Mouse (Mus musculus): ENCODE data around the gene Olfr552. TPM values are rescaled to one million over a fixed set of nuclear protein-coding genes. Genes with fewer than 3 reads are reported as not detected.
"Not testable (repeated sequence)": the region's sequence is repeated elsewhere in the genome, so short reads cannot be mapped to it uniquely, and the experiment has no call there.

Gene Olfr552
- polyA plus RNA-seq, 1 experiment from 2014 or later, result not detected

- H3K4me3 ChIP-seq; ATAC-seq (ENCODE audit: low FRiP score, low read depth); H3K9me3 ChIP-seq; H3K9ac ChIP-seq; H3K4me2 ChIP-seq (replicated peaks); H3K36me3 ChIP-seq; H3K27me3 ChIP-seq (replicated peaks); H3K4me1 ChIP-seq; H3K27ac ChIP-seq: not testable (repeated sequence)
- WGBS, result 89% methylated on average over 19 of the region's 19 CpGs
Observed at GRCm38 (mm10) chr7:102620368-102620767, 22.8 kb downstream of the Olfr552 start.

- 33% methylated on average over 3 of the region's 3 CpGs for WGBS
Observed at GRCm38 (mm10) chr7:102636665-102637064, 39.1 kb downstream of the Olfr552 start.

GRCm38 (mm10) chr7:102638132-102638531 lies 40.6 kb downstream of the Olfr552 start, which contains the start of gene Olfr554:
Gene Olfr554 (plus strand): TSS chr7:102638432.
- Histone ChIP-seq H3K4me1 (no peaks in the 10 kb centered on the region), H3K36me3 (no peaks in the 10 kb centered on the region), H3K4me3 (no peak within 1 kb of the TSS), H3K4me2 (replicated peaks) (no peak within 1 kb of the TSS), H3K9ac (no peak within 1 kb of the TSS), H3K27ac (no peak within 1 kb of the TSS), H3K27me3 (replicated peaks) (no peaks in the 10 kb centered on the region), H3K9me3 (no peaks in the 10 kb centered on the region)
- 88% methylated on average over 1 of the region's 1 CpGs for WGBS
- no peak for ATAC-seq (ENCODE audit: low FRiP score, low read depth)

More at GRCm38 (mm10) chr7:102636665-102637064, 39.1 kb downstream of the Olfr552 start:
- Histone ChIP-seq H3K4me2 (replicated peaks) (no peak overlapping the region), H3K4me3 (no peak overlapping the region), H3K4me1 (no peaks in the 10 kb centered on the region), H3K9ac (no peak overlapping the region), H3K27ac (no peak overlapping the region), H3K36me3 (no peaks in the 10 kb centered on the region), H3K9me3 (no peaks in the 10 kb centered on the region), H3K27me3 (replicated peaks) (no peaks in the 10 kb centered on the region)
- no peak for ATAC-seq (ENCODE audit: low FRiP score, low read depth)

- not testable (repeated sequence) for ATAC-seq (ENCODE audit: low FRiP score, low read depth); H3K27ac ChIP-seq; H3K9ac ChIP-seq; H3K27me3 ChIP-seq (replicated peaks); H3K4me2 ChIP-seq (replicated peaks); H3K9me3 ChIP-seq; H3K4me3 ChIP-seq; H3K4me1 ChIP-seq; H3K36me3 ChIP-seq
- WGBS, result 89% methylated on average over 4 of the region's 4 CpGs
Observed at GRCm38 (mm10) chr7:102644945-102645344, 47.4 kb downstream of the Olfr552 start.

Other genes with a start within 250 kb of the Olfr552 start
- 113 and 115 TPM in 2 replicates for gene Rrm1, start 156.1 kb upstream of the Olfr552 start, polyA plus RNA-seq (2016; fragmentation: Nextera tagmentation; extraction: Ambion mirVana)
- 0.45 and 0.46 TPM in 2 replicates for gene Olfr543, start 116.1 kb upstream of the Olfr552 start, polyA plus RNA-seq (2016; fragmentation: Nextera tagmentation; extraction: Ambion mirVana)
- gene Olfr544, start 109.5 kb upstream of the Olfr552 start, polyA plus RNA-seq (2016; fragmentation: Nextera tagmentation; extraction: Ambion mirVana), result 0.05 and 0.15 TPM in 2 replicates
- gene Olfr545, start 98.2 kb upstream of the Olfr552 start, polyA plus RNA-seq (2016; fragmentation: Nextera tagmentation; extraction: Ambion mirVana), result 0.10 and 0.13 TPM in 2 replicates
- not detected in 2 replicates for gene Olfr547, start 63.0 kb upstream of the Olfr552 start, polyA plus RNA-seq (2016; fragmentation: Nextera tagmentation; extraction: Ambion mirVana)
- gene Olfr548-ps1, start 56.9 kb upstream of the Olfr552 start, polyA plus RNA-seq (2016; fragmentation: Nextera tagmentation; extraction: Ambion mirVana), result not detected in 2 replicates
- not detected in 2 replicates for gene Olfr549, start 47.9 kb upstream of the Olfr552 start, polyA plus RNA-seq (2016; fragmentation: Nextera tagmentation; extraction: Ambion mirVana)
- 0.20 TPM in 1 of 2 replicates, not detected in the other for gene Trim21, start 32.3 kb upstream of the Olfr552 start, polyA plus RNA-seq (2016; fragmentation: Nextera tagmentation; extraction: Ambion mirVana)
- gene Olfr550, start 26.3 kb upstream of the Olfr552 start, polyA plus RNA-seq (2016; fragmentation: Nextera tagmentation; extraction: Ambion mirVana), result not detected in 2 replicates
- gene Olfr551, start 5.9 kb upstream of the Olfr552 start, polyA plus RNA-seq (2016; fragmentation: Nextera tagmentation; extraction: Ambion mirVana), result not detected in 2 replicates
- gene Olfr553, start 20.4 kb downstream of the Olfr552 start, polyA plus RNA-seq (2016; fragmentation: Nextera tagmentation; extraction: Ambion mirVana), result not detected in 2 replicates
- not detected in 2 replicates for gene Olfr554, start 40.7 kb downstream of the Olfr552 start, polyA plus RNA-seq (2016; fragmentation: Nextera tagmentation; extraction: Ambion mirVana)
- not detected in 2 replicates for gene Olfr555, start 61.1 kb downstream of the Olfr552 start, polyA plus RNA-seq (2016; fragmentation: Nextera tagmentation; extraction: Ambion mirVana)
- gene Olfr556, start 67.1 kb downstream of the Olfr552 start, polyA plus RNA-seq (2016; fragmentation: Nextera tagmentation; extraction: Ambion mirVana), result not detected in 2 replicates
- 10.8 and 12.4 TPM in 2 replicates for gene Trim68, start 89.6 kb downstream of the Olfr552 start, polyA plus RNA-seq (2016; fragmentation: Nextera tagmentation; extraction: Ambion mirVana)
- gene Olfr557, start 98.1 kb downstream of the Olfr552 start, polyA plus RNA-seq (2016; fragmentation: Nextera tagmentation; extraction: Ambion mirVana), result not detected in 2 replicates
- gene Olfr558, start 104.4 kb downstream of the Olfr552 start, polyA plus RNA-seq (2016; fragmentation: Nextera tagmentation; extraction: Ambion mirVana), result 1.3 and 1.8 TPM in 2 replicates
- gene Olfr33, start 121.3 kb downstream of the Olfr552 start, polyA plus RNA-seq (2016; fragmentation: Nextera tagmentation; extraction: Ambion mirVana), result 0.08 TPM in 1 of 2 replicates, not detected in the other
- 0.20 TPM in 1 of 2 replicates, not detected in the other for gene Olfr559, start 129.7 kb downstream of the Olfr552 start, polyA plus RNA-seq (2016; fragmentation: Nextera tagmentation; extraction: Ambion mirVana)
- gene Olfr560, start 161.6 kb downstream of the Olfr552 start, polyA plus RNA-seq (2016; fragmentation: Nextera tagmentation; extraction: Ambion mirVana), result not detected in 2 replicates
- gene Olfr78, start 161.7 kb downstream of the Olfr552 start, polyA plus RNA-seq (2016; fragmentation: Nextera tagmentation; extraction: Ambion mirVana), result 0.19 and 0.48 TPM in 2 replicates
- gene Olfr561, start 173.5 kb downstream of the Olfr552 start, polyA plus RNA-seq (2016; fragmentation: Nextera tagmentation; extraction: Ambion mirVana), result 0.13 and 0.18 TPM in 2 replicates
- not detected in 2 replicates for gene Olfr564, start 205.7 kb downstream of the Olfr552 start, polyA plus RNA-seq (2016; fragmentation: Nextera tagmentation; extraction: Ambion mirVana)

Measured in neural tube, embryonic 12.5 days (tissue).